Mouse (Mus musculus) heart, embryonic 14.5 days (tissue): ENCODE measurements around the gene Tns3. TPM values are rescaled to one million over a fixed set of nuclear protein-coding genes. Genes with fewer than 3 reads are reported as not detected.

Source experiments
- ATAC-seq: fragments of 200-750 bp; cut with Nextera tagmentation; 2 replicates; pipeline ENCODE4 v1.8.0; 2017; ENCODE audit warnings: low read depth, moderate TSS enrichment; ENCODE audit not compliant: insufficient number of reproducible peaks, insufficient read depth, low FRiP score
- H3K27ac ChIP-seq, 2 experiments: fragments of 200-500 bp in 1 of 2; fragments of 300-500 bp in 1 of 2; sonication (generic) in 1 of 2; replicated peaks in 1 of 2; 2 replicates each; pipeline ENCODE4 v1.5.1; 2012 to 2014; ENCODE audit warnings: low read depth in 2 of 2, low read length in 2 of 2, control low read depth in 1 of 2, mild to moderate bottlenecking in 1 of 2, mixed read lengths in 1 of 2; ENCODE audit not compliant: control insufficient read depth in 1 of 2, insufficient read depth in 1 of 2
- H3K27me3 ChIP-seq: fragments of 300-500 bp; sonication (generic); 2 replicates; pipeline ENCODE4 v1.6.1; 2014; ENCODE audit warnings: mild to moderate bottlenecking, low read length, control low read depth; ENCODE audit not compliant: control insufficient read depth, insufficient read depth
- H3K36me3 ChIP-seq: fragments of 300-500 bp; sonication (generic); 2 replicates; pipeline ENCODE4 v1.6.1; 2014; ENCODE audit warnings: mild to moderate bottlenecking, control low read depth, low read length, mixed read lengths; ENCODE audit not compliant: control insufficient read depth, insufficient read depth
- H3K4me1 ChIP-seq, 2 experiments: fragments of 200-500 bp in 1 of 2; fragments of 300-500 bp in 1 of 2; sonication (generic) in 1 of 2; 2 replicates each; pipeline ENCODE4 v1.6.1; 2012 to 2014; ENCODE audit warnings: low read length in 2 of 2, control low read depth in 1 of 2, mixed read lengths in 1 of 2; ENCODE audit not compliant: control insufficient read depth in 2 of 2, insufficient read depth in 2 of 2
- H3K4me2 ChIP-seq: fragments of 300-500 bp; sonication (generic); 2 replicates; pipeline ENCODE4 v1.6.1; 2014; ENCODE audit warnings: mild to moderate bottlenecking, low read length
- H3K4me3 ChIP-seq, 2 experiments: fragments of 200-500 bp in 1 of 2; fragments of 300-500 bp in 1 of 2; sonication (generic) in 1 of 2; 2 replicates each; pipeline ENCODE4 v1.5.1; 2012 to 2014; ENCODE audit warnings: low read length in 2 of 2, mild to moderate bottlenecking in 2 of 2, control low read depth in 1 of 2, low read depth in 1 of 2, moderate library complexity in 1 of 2; ENCODE audit not compliant: control insufficient read depth in 1 of 2, insufficient read depth in 1 of 2
- H3K9ac ChIP-seq: fragments of 300-500 bp; sonication (generic); 2 replicates; pipeline ENCODE4 v1.6.1; 2014; ENCODE audit warnings: mild to moderate bottlenecking, low read length
- H3K9me3 ChIP-seq: fragments of 300-500 bp; sonication (generic); 2 replicates; pipeline ENCODE4 v1.6.1; 2016; ENCODE audit warnings: low read length, control low read depth; ENCODE audit not compliant: control insufficient read depth
- WGBS: fragments of 180-500 bp; shearing (Covaris S2); extraction: QIAGEN DNeasy Blood & Tissue Kit; methylation state at CpG from one replicate; pipeline ENCODE4 v1.1.7; 2014; 5-methylcytosine and 5-hydroxymethylcytosine counted together
- polyA plus RNA-seq: library from polyadenylated mRNA; unstranded; fragments of >200 nt; fragmentation: Nextera tagmentation; extraction: Ambion mirVana; gene quantifications from 2 replicates; pipeline ENCODE4 v1.2.1, GENCODE M21; 2014

The Tns3 gene
- polyA plus RNA-seq, 1 experiment from 2014 or later: 14.1 TPM

- Histone ChIP-seq H3K27ac (peak overlapping the region in 1 of 2 experiments; percentile 46; a peak in 2 of 4 replicates), H3K36me3 (peaks cover 9% of the 10 kb centered on the region), H3K9ac (0 out of 2 replicates have a peak overlapping the region, but pooled peaks have one; percentile 18), H3K9me3 (no peaks in the 10 kb centered on the region), H3K4me3 (no peak overlapping the region), H3K27me3 (no peaks in the 10 kb centered on the region), H3K4me1 (peaks cover 30 to 50% of the 10 kb centered on the region in 2 experiments), H3K4me2 (no peak overlapping the region)
- no peak for ATAC-seq
- 26% methylated on average over 3 of the region's 3 CpGs for WGBS
Measured at GRCm38 (mm10) chr11:8482721-8483120, 181.6 kb downstream of the Tns3 start.

- WGBS: 51% methylated on average over 5 of the region's 5 CpGs
- no peak for ATAC-seq
- Histone ChIP-seq H3K27me3 (no peaks in the 10 kb centered on the region), H3K27ac (no peak overlapping the region; a peak in 1 of 4 replicates), H3K9me3 (no peaks in the 10 kb centered on the region), H3K4me3 (no peak overlapping the region), H3K4me2 (no peak overlapping the region), H3K4me1 (peaks cover 26 to 42% of the 10 kb centered on the region in 2 experiments), H3K36me3 (peaks cover 17% of the 10 kb centered on the region), H3K9ac (peak overlapping the region; percentile 19; the same call in 1 of the 2 replicates)
Measured at GRCm38 (mm10) chr11:8481962-8482361, 182.4 kb downstream of the Tns3 start.

- Histone ChIP-seq H3K4me1 (peaks cover 24 to 39% of the 10 kb centered on the region in 2 experiments), H3K9me3 (no peaks in the 10 kb centered on the region), H3K4me3 (no peak overlapping the region), H3K9ac (peak overlapping the region; percentile 19; the same call in 1 of the 2 replicates), H3K36me3 (peaks cover 21% of the 10 kb centered on the region), H3K4me2 (no peak overlapping the region), H3K27ac (no peak overlapping the region; a peak in 1 of 4 replicates), H3K27me3 (no peaks in the 10 kb centered on the region)
- WGBS: 42% methylated on average over 6 of the region's 6 CpGs
- no peak for ATAC-seq
Measured at GRCm38 (mm10) chr11:8481529-8481928, 182.8 kb downstream of the Tns3 start.

- Histone ChIP-seq H3K27me3 (no peaks in the 10 kb centered on the region), H3K36me3 (peaks cover 24% of the 10 kb centered on the region), H3K4me1 (peaks cover 18 to 32% of the 10 kb centered on the region in 2 experiments), H3K4me2 (no peak overlapping the region), H3K9me3 (no peaks in the 10 kb centered on the region), H3K9ac (no peak overlapping the region), H3K27ac (no peak overlapping the region), H3K4me3 (no peak overlapping the region)
- 85% methylated on average over 2 of the region's 2 CpGs for whole genome bisulfite sequencing
- no peak for ATAC-seq
Measured at GRCm38 (mm10) chr11:8479858-8480257, 184.5 kb downstream of the Tns3 start.

- Histone ChIP-seq H3K4me1 (peaks cover 18 to 29% of the 10 kb centered on the region in 2 experiments), H3K9ac (no peak overlapping the region), H3K4me3 (no peak overlapping the region), H3K27ac (no peak overlapping the region), H3K27me3 (no peaks in the 10 kb centered on the region), H3K9me3 (no peaks in the 10 kb centered on the region), H3K4me2 (no peak overlapping the region), H3K36me3 (peaks cover 24% of the 10 kb centered on the region)
- 82% methylated on average over 7 of the region's 7 CpGs for WGBS
- no peak for ATAC-seq
Measured at GRCm38 (mm10) chr11:8479313-8479712, 185.0 kb downstream of the Tns3 start.

- WGBS: 92% methylated on average over 5 of the region's 5 CpGs
- H3K9me3 ChIP-seq: no peaks in the 10 kb centered on the region
- no peaks in the 10 kb centered on the region for H3K27me3 ChIP-seq
- H3K9ac ChIP-seq: no peak overlapping the region
- H3K4me1 ChIP-seq: peaks cover 13 to 15% of the 10 kb centered on the region in 2 experiments
- no peak overlapping the region for H3K27ac ChIP-seq
- no peak overlapping the region for H3K4me2 ChIP-seq
- ATAC-seq: no peak
- no peak overlapping the region for H3K4me3 ChIP-seq
- peaks cover 24% of the 10 kb centered on the region for H3K36me3 ChIP-seq
Measured at GRCm38 (mm10) chr11:8473616-8474015, 190.7 kb downstream of the Tns3 start.

- no peaks in the 10 kb centered on the region for H3K9me3 ChIP-seq
- H3K4me1 ChIP-seq: peaks cover 17 to 24% of the 10 kb centered on the region in 2 experiments
- WGBS: 79% methylated on average over 12 of the region's 12 CpGs
- no peak overlapping the region for H3K27ac ChIP-seq
- ATAC-seq: no peak
- no peak overlapping the region for H3K9ac ChIP-seq
- no peak overlapping the region for H3K4me3 ChIP-seq
- no peaks in the 10 kb centered on the region for H3K27me3 ChIP-seq
- H3K36me3 ChIP-seq: peaks cover 12% of the 10 kb centered on the region; the same call in 1 of the 2 replicates
- H3K4me2 ChIP-seq: no peak overlapping the region
Measured at GRCm38 (mm10) chr11:8472439-8472838, 191.9 kb downstream of the Tns3 start.

- peaks cover 26 to 32% of the 10 kb centered on the region in 2 experiments for H3K4me1 ChIP-seq
Measured at GRCm38 (mm10) chr11:8471535-8471934, 192.8 kb downstream of the Tns3 start.

More at GRCm38 (mm10) chr11:8471535-8471934, 192.8 kb downstream of the Tns3 start:
- no peak for ATAC-seq
- Histone ChIP-seq H3K27ac (no peak overlapping the region), H3K4me2 (no peak overlapping the region), H3K9ac (no peak overlapping the region), H3K9me3 (no peaks in the 10 kb centered on the region), H3K4me3 (no peak overlapping the region), H3K27me3 (no peaks in the 10 kb centered on the region), H3K36me3 (peaks cover 3% of the 10 kb centered on the region; the same call in 1 of the 2 replicates)
- 89% methylated on average over 3 of the region's 3 CpGs for WGBS
